In genomic region chr2:171996979-171997686, GRCm38 (mm10) we compare ENCODE assay signal across 13 mouse cellular contexts. TPM values are rescaled to one million over a fixed set of nuclear protein-coding genes. Genes with fewer than 3 reads are reported as not detected.
A peak's percentile ranks its signal among the peaks of the same experiment; 100 is the strongest.
DNase-seq lines count a peak whose midpoint lies in the region; ATAC-seq and TF ChIP-seq lines count a peak whose summit lies in the region.
"Had no signal": no experiment of that assay in that cellular context is flagged by ENCODE, and none has a peak within 500 bp of the region (broad histone marks: within the 10 kb centered on the region; RNA-seq: fewer than 3 reads in every experiment).

No protein-coding gene starts in this region.

- no peak overlapping the region for H3K27ac ChIP-seq in neural tube, embryonic 14.5 days (ENCODE audit: low read depth, low read length)
- no peak overlapping the region for H3K27ac ChIP-seq in gastrocnemius, adult 2 months
- H3K27ac ChIP-seq: heart, adult 2 months; layer of hippocampus, adult 2 months; liver, embryonic 14.5 days had no signal

- no peak overlapping the region for H3K9ac ChIP-seq in neural tube, embryonic 14.5 days (replicated peaks; ENCODE audit: low read depth, low read length)
- H3K9ac ChIP-seq: liver, embryonic 14.5 days had no signal

- H3K4me3 ChIP-seq in neural tube, embryonic 14.5 days (ENCODE audit: low read depth, low read length), result no peak overlapping the region
- H3K4me3 ChIP-seq in gastrocnemius, adult 2 months, result no peak overlapping the region
- H3K4me3 ChIP-seq: heart, adult 2 months; layer of hippocampus, adult 2 months had no signal

- H3K9me3 ChIP-seq in neural tube, embryonic 14.5 days (ENCODE audit: control insufficient read depth, low read length), result no peaks in the 10 kb centered on the region

- 65% methylated on average over 6 of the region's 6 CpGs for WGBS in neural tube, embryonic 14.5 days

- no peaks in the 10 kb centered on the region for H3K36me3 ChIP-seq in neural tube, embryonic 14.5 days (ENCODE audit: control insufficient read depth, insufficient read depth, low read length)

- peaks cover 3% of the 10 kb centered on the region; the same call in 1 of the 2 replicates for H3K4me1 ChIP-seq in neural tube, embryonic 14.5 days (ENCODE audit: control insufficient read depth, insufficient read depth, low read length)

- peak; percentile 28 for DNase-seq in heart, postnatal 4 days
- no peak for DNase-seq in heart, adult 18-20 months
- no peak for DNase-seq in neural tube, embryonic 10.5 days (ENCODE audit: extremely low spot score, low spot score)
- DNase-seq in lung, postnatal 14 days, result peak; percentile 21
- no peak for DNase-seq in gastrocnemius, adult 2 months
- DNase-seq: cerebellum, adult 2 months; heart, adult 2 months; thymus, postnatal 36 days had no signal

- 0 out of 2 replicates have a peak, but pooled peaks have one; percentile 61 for ATAC-seq in neural tube, embryonic 14.5 days (ENCODE audit: low read depth)
- no peak for ATAC-seq in inflammation-experienced regulatory T-cells, adult 6 months
- ATAC-seq: activated CD4-positive, CD25-positive, alpha-beta regulatory T cell, adult 4 months had no signal

- no peaks in the 10 kb centered on the region for H3K27me3 ChIP-seq in neural tube, embryonic 14.5 days (ENCODE audit: control insufficient read depth, insufficient read depth, low read length)

- no peak for TF ChIP-seq CTCF in gastrocnemius, adult 2 months (IDR thresholded peaks at IDR 0.05)

- no peak overlapping the region for H3K4me2 ChIP-seq in neural tube, embryonic 14.5 days (ENCODE audit: low read depth, low read length)

- intact Hi-C loops in gastrocnemius, adult 2 months (cut with DNase I), result no loop called here

RNA-seq across cellular contexts. Expression of gene Cbln4, which starts 46.1 kb away (rescaled TPM):
- not detected for total RNA-seq in heart, postnatal 4 days (2021)
- total RNA-seq in heart, adult 18-20 months (2021), result not detected
- polyA plus RNA-seq in neural tube, embryonic 14.5 days (2014; fragmentation: Nextera tagmentation; extraction: Ambion mirVana), result 39.1 and 47.7 TPM in 2 replicates
- under 1 TPM in 1 of 3 experiments, not detected in 2; 0.56 TPM for polyA plus RNA-seq in inflammation-experienced regulatory T-cells, adult 6 months (2017; shearing (Covaris generic))
- total RNA-seq in gastrocnemius, adult 2 months (2021), result not detected
- total RNA-seq: heart, adult 2 months had no signal
- polyA plus RNA-seq: activated CD4-positive, CD25-positive, alpha-beta regulatory T cell, adult 4 months; heart, adult 2 months had no signal

Comparison
In these comparisons a context has a peak if more than half of its experiments do, and no peak if none do; other contexts are left out.
1. DNase-seq: peak in heart, postnatal 4 days (single experiment) and lung, postnatal 14 days (single experiment); none in heart, adult 18-20 months (0 of 2), neural tube, embryonic 10.5 days (single experiment) and gastrocnemius, adult 2 months (single experiment).